Mouse (Mus musculus): ENCODE results near the gene Cep57l1. TPM values are rescaled to one million over a fixed set of nuclear protein-coding genes. Genes with fewer than 3 reads are reported as not detected.

Gene Cep57l1
- polyA plus RNA-seq, 1 experiment from 2014 or later, result 6.3 TPM

DNA sequence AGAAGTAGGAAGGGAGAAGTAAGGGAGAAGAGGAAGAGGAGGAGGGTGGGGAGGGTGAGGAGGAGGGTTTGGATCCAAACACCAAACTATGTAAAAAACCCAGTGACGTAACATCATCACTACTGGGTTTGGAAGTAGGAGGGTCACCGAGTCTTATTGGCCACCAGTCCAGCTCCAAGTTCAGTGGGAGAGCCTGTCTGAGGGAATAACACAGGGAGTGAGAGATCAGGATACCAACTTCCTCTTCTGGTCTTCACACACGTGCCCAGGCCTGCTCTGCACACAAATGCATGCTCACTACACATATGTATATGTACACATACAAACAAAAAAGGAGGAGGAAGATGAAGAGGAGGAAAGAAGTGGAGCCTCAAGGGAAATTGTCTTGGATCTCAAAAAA, 135.3 kb downstream of the Cep57l1 start:
- Histone ChIP-seq H3K4me2 (ENCODE audit: low read depth, low read length) (no peak overlapping the region), H3K4me1 (ENCODE audit: insufficient read depth) (peaks cover 3% of the 10 kb centered on the region; the same call in 1 of the 2 replicates), H3K27ac (ENCODE audit: low read depth) (no peak overlapping the region), H3K36me3 (replicated peaks; ENCODE audit: insufficient read depth, low read length) (no peaks in the 10 kb centered on the region), H3K4me3 (ENCODE audit: low read depth, low read length) (no peak overlapping the region), H3K9me3 (ENCODE audit: low read length) (no peaks in the 10 kb centered on the region), H3K9ac (replicated peaks) (no peak overlapping the region), H3K27me3 (ENCODE audit: insufficient read depth, low read length) (no peaks in the 10 kb centered on the region)
- no peak for DNase-seq
- TF ChIP-seq EP300 (IDR thresholded peaks at IDR 0.05; ENCODE audit: low read depth), result no peak
- WGBS (ENCODE audit: insufficient replicate concordance), result 58% methylated on average over 3 of the region's 3 CpGs
- no peak for ATAC-seq

DNA sequence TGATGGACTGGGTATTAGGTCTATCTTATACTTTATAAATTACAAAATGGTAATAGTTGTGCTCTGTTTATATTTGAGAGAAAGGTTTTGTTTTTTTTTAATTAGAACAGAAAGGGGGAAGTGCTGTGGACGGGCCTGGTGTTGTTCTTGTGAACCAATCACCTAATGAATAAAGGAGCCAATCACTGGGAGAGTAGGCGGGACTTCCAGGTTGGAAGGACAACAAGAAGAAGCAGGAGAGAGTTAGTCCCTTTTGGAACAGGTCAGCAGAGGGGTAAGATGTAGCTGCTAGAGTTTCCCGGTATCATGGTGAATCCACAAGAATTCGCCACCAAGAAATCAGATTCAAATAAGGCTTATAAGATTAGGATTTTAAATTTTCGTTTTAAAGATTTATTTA, 139.5 kb downstream of the Cep57l1 start:
- Histone ChIP-seq H3K4me1 (ENCODE audit: insufficient read depth) (no peaks in the 10 kb centered on the region), H3K27ac (ENCODE audit: low read depth) (no peak overlapping the region), H3K9ac (replicated peaks) (no peak overlapping the region), H3K9me3 (ENCODE audit: low read length) (no peaks in the 10 kb centered on the region), H3K27me3 (ENCODE audit: insufficient read depth, low read length) (no peaks in the 10 kb centered on the region), H3K4me3 (ENCODE audit: low read depth, low read length) (no peak overlapping the region), H3K4me2 (ENCODE audit: low read depth, low read length) (no peak overlapping the region), H3K36me3 (replicated peaks; ENCODE audit: insufficient read depth, low read length) (no peaks in the 10 kb centered on the region)
- TF ChIP-seq EP300 (IDR thresholded peaks at IDR 0.05; ENCODE audit: low read depth), result no peak
- no peak for TF ChIP-seq CTCF (IDR thresholded peaks at IDR 0.05; ENCODE audit: low read depth)
- WGBS (ENCODE audit: insufficient replicate concordance), result 70% methylated on average over 5 of the region's 5 CpGs
- DNase-seq, result no peak
- no peak for ATAC-seq

Small RNA genes lying within 50 kb of the gene (microRNA-seq; reads per million reads assigned to microRNA genes)
- gene Mir3473b, result not detected

Other genes starting within 250 kb of the Cep57l1 start
- 0.36 and 0.62 TPM in 2 replicates for gene Ccdc162, start 93.2 kb downstream of the Cep57l1 start, polyA plus RNA-seq (2015; fragmentation: Nextera tagmentation; extraction: Ambion mirVana)
- 15.8 and 16.4 TPM in 2 replicates for gene Sesn1, start 64 bp upstream of the Cep57l1 start, polyA plus RNA-seq (2015; fragmentation: Nextera tagmentation; extraction: Ambion mirVana)
- 0.07 and 0.21 TPM in 2 replicates for gene Armc2, start 208.6 kb upstream of the Cep57l1 start, polyA plus RNA-seq (2015; fragmentation: Nextera tagmentation; extraction: Ambion mirVana)